ENCODE assay signal across 8 mouse cellular contexts in the genomic region with DNA sequence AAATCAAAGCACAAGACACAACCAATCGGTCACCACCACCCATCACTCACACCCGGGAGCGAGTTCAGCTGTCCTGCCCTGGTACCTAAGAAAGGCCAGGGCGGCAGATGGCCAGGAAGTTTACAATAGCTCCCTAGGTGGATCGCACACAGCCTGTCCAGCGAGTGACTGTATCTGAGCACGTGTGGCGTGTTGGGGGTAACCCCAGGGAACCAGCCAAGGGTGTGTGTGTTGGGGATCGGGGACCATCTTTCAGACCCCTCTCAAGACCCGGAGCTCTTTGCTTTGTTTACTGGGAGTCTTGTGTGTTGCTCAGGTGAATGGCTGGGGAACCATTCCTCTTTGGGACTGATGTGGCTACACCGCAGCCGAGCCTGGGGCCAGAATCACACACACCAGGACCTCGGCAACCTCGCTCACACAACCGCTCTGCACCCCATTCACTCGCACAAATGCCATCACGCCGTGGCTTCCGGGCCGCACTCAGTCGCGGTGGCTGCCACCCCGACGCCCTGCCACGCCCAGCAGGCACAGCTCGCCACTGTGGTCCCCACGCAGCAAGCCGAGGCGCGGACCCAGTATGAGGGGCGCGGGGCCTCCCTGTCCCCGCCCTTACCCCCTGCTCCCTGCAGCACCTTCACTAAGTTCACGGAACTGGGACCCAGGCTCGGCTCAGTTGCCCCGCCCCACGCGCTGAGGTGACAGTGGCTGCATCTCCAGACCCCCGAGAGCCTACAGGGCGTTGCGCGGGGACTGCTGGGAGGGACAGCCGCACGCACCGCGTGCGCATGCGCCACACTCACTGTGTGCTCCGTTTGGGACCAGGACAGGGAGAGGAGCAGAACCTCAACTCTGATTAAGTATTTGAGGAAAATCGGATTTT. TPM values are rescaled to one million over a fixed set of nuclear protein-coding genes. Genes with fewer than 3 reads are reported as not detected.
DNase-seq lines count a peak whose midpoint lies in the region; TF ChIP-seq lines count a peak whose summit lies in the region.

A gene (minus strand): TSS at position 755 of the 883 bp plus-strand sequence.

- H3K4me3 ChIP-seq in cortical plate, adult 2 months (ENCODE audit: insufficient read depth, low read length) = peak within 1 kb of the TSS; percentile 77
- H3K4me3 ChIP-seq in midbrain, embryonic 10.5 days = peak within 1 kb of the TSS; percentile 94

- TF ChIP-seq POLR2A in cortical plate, adult 2 months (IDR thresholded peaks at IDR 0.05; ENCODE audit: extremely low read depth, insufficient read depth, low read length) = peak; percentile 84

- intact Hi-C loops in left cerebral cortex, postnatal 36 days (cut with DNase I) = no loop called here

- peaks cover 2% of the 10 kb centered on the region; the same call in 1 of the 2 replicates for H3K4me1 ChIP-seq in cortical plate, adult 2 months (ENCODE audit: control insufficient read depth, insufficient read depth, low read length)
- H3K4me1 ChIP-seq in midbrain, embryonic 10.5 days = peaks cover 15% of the 10 kb centered on the region

- no peak for TF ChIP-seq CTCF in cortical plate, adult 2 months (IDR thresholded peaks at IDR 0.05; ENCODE audit: extremely low read depth, insufficient read depth, low read length)

- DNase-seq in adrenal gland, adult (ENCODE audit: inconsistent age in 2 of 2, low spot score in 1 of 2) = peak; percentile 87 to 94
- peak; percentile 54 to 79 for DNase-seq in gastrocnemius, adult 8-10 months (ENCODE audit: low spot score in 2 of 2)
- DNase-seq in induced T-regulatory cell, adult 2 months (ENCODE audit: low read depth) = peak; percentile 90
- DNase-seq in left cerebral cortex, postnatal 36 days (ENCODE audit: low spot score in 2 of 2) = peak; percentile 84 to 86
- DNase-seq in midbrain, embryonic 10.5 days (ENCODE audit: low spot score) = peak; percentile 85
- DNase-seq in right cerebral cortex, postnatal 4 days = peak; percentile 82
- DNase-seq in yolk sac, embryonic 10.5 days (ENCODE audit: low spot score) = peak; percentile 80

- no peaks in the 10 kb centered on the region for H3K27me3 ChIP-seq in midbrain, embryonic 10.5 days (ENCODE audit: low read depth, poor library complexity, severe bottlenecking)

- H3K36me3 ChIP-seq in midbrain, embryonic 10.5 days = peaks cover 41% of the 10 kb centered on the region

- WGBS in midbrain, embryonic 10.5 days = under 1% methylated on average over 50 of the region's 50 CpGs

- H3K9me3 ChIP-seq in midbrain, embryonic 10.5 days (replicated peaks) = no peaks in the 10 kb centered on the region

- peak within 1 kb of the TSS; percentile 71 for H3K27ac ChIP-seq in cortical plate, adult 2 months (ENCODE audit: insufficient read depth, low read length)
- peak within 1 kb of the TSS; percentile 91 for H3K27ac ChIP-seq in midbrain, embryonic 10.5 days (replicated peaks)

RNA-seq across cellular contexts. Expression of the gene that starts here (rescaled TPM):
- polyA plus RNA-seq in cortical plate, adult 2 months (2012; rRNA removed) = 2.3 and 2.5 TPM in 2 replicates
- total RNA-seq in gastrocnemius, adult 8-10 months (2022) = 1 to 10 TPM in 3 of 4 experiments, under 1 TPM in 1; 0.19 to 2.2 (median 1.6) TPM
- 1 to 10 TPM; 3.4 to 4.5 TPM for total RNA-seq in left cerebral cortex, postnatal 36 days (2021)
- 6.8 and 9.2 TPM in 2 replicates for polyA plus RNA-seq in midbrain, embryonic 10.5 days (2016; fragmentation: Nextera tagmentation; extraction: Ambion mirVana)

Comparison
In these comparisons a context has a peak if more than half of its experiments do, and no peak if none do; other contexts are left out.
1. Peak in every context shown above with its lines: DNase-seq, H3K4me3 ChIP-seq and H3K27ac ChIP-seq.